Mouse (Mus musculus) ovary, postnatal 36 days (tissue): Measurements from ENCODE around the gene Htr1d.
A peak's percentile ranks its signal among the peaks of the same experiment; 100 is the strongest.

Experiments
- DNase-seq: peaks from one replicate; pipeline ENCODE4 v3.0.0; 2022; ENCODE audit warnings: low spot score, mixed read lengths

The Htr1d gene

GRCm38 (mm10) chr4:136423224-136423623 is at the start of gene Htr1d:
TSS of gene Htr1d (plus strand) at chr4:136423524.
- no peak for DNase-seq

GRCm38 (mm10) chr4:136377001-136377400 is 46.3 kb upstream of the Htr1d start:
- DNase-seq, result no peak

DNA sequence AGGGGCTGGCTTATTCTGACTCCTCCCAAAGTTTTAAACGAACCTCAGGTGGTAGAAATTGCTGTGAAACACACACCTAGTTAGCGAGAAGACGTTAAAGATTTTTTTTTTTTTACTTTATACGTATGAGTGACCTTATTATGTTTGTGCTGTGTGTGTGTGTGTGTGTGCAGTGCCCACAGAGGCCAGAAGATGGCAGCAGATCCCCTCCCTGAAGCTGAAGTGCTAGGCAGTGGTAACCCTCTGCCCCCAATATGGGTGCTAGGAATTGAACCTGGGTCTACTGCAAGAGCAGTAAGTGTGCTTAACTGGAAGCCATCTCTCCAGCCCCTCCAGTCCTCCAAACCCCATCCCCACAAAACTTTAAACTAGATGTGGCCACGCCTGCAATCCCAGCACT is 40.3 kb upstream of the Htr1d start:
- DNase-seq, result no peak

DNA sequence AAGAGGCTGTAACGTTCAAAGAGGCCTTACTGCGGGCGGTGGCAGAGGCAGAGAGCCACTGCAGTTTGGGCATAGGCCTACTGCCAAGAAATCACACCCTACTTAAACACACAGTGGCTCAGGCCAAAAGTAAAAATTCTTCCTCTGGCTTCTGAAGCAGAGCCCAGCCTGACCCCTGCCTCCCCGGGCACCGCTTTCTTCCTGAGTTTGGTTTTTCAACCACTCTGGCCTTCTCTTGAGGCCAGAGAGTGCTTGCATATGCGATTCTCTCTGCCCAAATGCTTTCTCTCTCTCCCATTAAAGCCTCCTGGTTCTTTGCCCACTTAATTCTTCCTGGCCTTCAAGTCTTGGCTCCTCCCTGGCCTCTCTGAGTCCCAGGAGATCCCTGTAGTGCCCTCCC is 39.5 kb upstream of the Htr1d start:
- DNase-seq, result no peak

DNA sequence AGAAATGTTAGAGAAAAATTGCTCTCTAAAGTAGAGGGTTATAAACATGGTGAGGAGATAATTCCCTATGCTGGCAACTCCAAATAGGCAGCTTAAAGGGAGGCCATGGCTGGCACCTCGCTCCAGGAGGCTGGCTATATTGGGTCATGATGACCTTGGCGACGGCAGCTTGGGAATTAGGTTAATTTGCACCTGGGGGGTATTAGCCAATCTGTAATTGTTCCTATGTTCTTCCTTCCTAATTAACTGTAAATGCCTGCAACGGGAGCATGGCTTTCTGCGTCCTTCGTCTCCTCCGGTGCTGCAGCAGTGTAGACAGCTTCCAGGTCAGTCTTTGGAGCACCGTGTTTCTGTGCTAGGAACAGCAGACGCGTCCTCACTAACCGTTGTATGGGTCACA is 36.1 kb upstream of the Htr1d start:
- peak; percentile 16 for DNase-seq

DNA sequence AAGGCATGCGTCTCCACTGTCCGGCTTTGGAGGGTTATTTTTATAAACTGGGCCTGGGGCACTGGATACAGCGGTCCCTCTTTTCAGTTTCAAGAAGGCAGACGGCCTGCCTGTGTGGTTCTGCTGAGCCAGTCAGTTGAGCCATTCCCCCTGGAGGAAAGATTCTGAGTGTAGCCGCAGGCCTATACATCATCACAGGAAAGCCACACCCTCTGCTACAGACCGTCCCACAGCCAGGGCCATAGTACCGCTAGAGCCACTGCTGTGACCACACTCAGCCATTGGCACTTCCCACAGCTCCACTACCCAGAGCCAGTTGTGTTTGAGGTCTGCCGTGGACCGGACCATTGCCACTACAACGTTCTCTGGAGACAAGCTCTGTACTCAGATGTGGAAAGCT is 21.5 kb upstream of the Htr1d start:
- no peak for DNase-seq

GRCm38 (mm10) chr4:136407831-136408230 is 15.5 kb upstream of the Htr1d start:
- no peak for DNase-seq

DNA sequence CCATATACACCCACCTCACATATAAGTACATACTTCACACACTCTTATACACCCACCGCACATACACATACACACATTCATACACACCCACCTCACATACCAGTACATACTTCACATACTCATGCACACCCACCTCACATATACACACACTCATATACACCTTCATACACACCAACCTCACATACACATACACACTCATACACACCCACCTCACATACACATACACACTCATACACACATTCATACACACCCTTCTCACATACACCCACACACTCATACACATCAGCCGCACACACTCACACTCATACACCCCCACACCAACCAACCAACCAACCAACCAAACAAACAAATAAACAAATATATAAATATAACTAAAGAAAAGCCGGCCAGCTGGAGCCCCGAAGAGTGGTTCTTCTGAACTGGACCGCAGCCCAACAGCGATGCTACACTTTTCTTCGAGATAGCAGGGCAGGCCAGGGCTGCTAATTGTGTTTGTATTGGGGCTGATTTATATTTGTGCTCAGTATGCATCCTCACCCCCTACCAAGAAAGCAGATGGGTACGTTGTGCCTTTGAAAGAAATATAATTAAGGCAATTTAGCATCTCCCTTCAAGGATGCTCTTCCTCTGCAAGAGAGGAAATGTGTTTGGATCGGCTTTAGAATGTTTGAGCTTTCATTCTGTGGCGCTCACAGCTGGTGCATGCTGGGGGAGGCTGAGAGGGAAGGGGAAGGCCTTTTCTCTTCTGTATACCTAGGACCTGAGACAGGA is 11.1 kb upstream of the Htr1d start:
- no peak for DNase-seq

GRCm38 (mm10) chr4:136415477-136415876 is 7.8 kb upstream of the Htr1d start:
- no peak for DNase-seq

DNA sequence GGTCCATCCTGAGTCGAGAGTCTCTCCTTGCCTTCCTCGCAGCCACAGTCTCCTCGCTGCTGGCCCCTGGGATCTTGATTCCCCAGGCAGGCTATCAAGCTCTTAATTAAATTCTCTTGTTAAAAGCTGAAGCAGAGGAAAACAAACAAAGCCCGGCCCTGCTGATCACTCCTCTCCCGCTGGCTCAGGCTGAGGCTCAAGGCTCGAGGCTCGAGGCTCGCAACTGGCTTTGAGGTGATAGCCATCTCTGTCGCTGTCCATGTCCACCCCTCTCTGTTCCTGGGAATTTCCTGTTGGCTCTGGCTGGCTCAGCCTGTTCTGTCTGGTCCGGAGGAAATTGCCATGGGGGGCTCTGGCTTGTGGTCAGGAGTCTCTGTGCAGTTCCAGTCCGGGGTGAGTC is 4.4 kb upstream of the Htr1d start:
- DNase-seq, result no peak

GRCm38 (mm10) chr4:136419386-136419785 is 3.9 kb upstream of the Htr1d start:
- DNase-seq, result no peak

- peak; percentile 19 for DNase-seq
Measured at GRCm38 (mm10) chr4:136424120-136424999, 1.0 kb downstream of the Htr1d start.

GRCm38 (mm10) chr4:136425000-136425288 is 1.6 kb downstream of the Htr1d start:
- DNase-seq, result peak; percentile 32

DNA sequence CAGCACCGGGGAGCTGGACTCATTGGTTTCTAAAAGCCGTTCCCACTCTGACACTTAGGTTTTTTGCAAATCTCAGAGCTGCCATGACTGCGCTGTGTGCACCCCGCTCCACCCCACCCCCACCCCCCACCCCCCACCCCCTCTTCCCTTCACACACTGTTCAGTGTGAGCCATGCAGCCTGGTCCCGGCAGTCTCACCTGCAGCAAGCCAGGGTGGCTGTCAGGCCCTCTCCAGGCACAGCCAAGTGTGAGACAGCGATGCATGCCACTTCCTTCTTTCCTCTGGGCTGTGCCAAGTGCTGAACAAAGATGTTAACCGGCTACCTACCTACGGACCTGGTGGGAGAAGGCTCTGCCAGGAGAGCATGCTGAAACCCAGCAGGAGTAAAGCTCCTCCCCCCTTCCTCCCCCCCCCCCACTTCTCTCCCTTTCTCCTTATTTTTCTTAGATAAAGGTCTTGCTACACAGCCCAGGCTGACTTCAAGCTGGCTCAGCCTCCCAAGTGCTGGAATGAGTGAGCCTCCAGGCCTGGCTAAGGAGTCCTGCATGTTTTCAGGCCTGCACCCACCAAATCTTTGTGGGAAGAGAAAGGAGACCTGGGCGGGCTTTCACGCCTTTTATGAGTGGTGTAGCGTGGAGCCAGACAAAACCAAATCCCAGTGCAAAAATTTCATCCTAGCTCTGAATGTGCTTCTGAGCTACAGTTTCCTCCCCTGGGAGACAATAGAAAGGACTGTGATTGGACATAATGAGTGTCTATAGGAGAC is 7.5 kb downstream of the Htr1d start:
- DNase-seq, result peak; percentile 20

DNA sequence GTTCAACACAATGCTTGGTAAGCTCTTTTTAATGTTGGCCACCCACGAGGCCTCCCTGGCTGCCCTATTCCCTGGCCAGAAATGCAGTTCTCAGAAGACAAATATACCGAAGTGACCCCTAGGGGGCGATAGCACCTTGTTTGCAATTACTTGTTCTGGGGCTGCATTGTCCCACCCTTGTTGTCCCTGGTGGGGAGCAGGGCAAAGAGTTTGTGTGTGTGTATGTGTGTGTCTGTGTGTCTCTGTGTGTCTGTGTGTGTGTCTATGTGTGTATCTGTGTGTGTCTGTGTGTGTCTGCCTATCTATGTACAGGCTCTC is 8.0 kb downstream of the Htr1d start:
- DNase-seq, result peak; percentile 43

GRCm38 (mm10) chr4:136434029-136434428 is 10.7 kb downstream of the Htr1d start:
- no peak for DNase-seq

GRCm38 (mm10) chr4:136439106-136439505 is 15.8 kb downstream of the Htr1d start:
- DNase-seq, result no peak

GRCm38 (mm10) chr4:136441354-136442043 is 18.2 kb downstream of the Htr1d start:
- peak; percentile 43 for DNase-seq

DNA sequence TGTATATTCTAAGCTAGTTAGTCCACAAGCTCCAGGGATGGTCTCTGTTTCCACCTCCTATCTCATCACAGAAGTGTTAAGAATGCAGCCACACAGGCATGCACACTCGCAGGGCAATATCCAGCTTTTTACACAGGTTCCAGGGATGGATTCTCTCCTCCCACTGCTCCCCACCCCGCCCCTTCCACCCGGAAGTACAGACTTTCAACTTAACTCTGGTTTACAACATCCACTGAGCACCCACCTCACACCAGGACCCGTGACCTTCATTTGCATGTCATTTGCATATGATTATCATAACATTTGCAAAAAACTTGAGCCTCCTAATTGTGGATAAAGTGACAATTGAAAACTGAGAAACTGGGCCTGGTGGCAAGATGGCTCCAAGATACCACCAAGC is 21.2 kb downstream of the Htr1d start:
- no peak for DNase-seq

GRCm38 (mm10) chr4:136449795-136450194 is 26.5 kb downstream of the Htr1d start:
- no peak for DNase-seq

- DNase-seq, result no peak
Measured at GRCm38 (mm10) chr4:136450271-136450670, 26.9 kb downstream of the Htr1d start.

DNA sequence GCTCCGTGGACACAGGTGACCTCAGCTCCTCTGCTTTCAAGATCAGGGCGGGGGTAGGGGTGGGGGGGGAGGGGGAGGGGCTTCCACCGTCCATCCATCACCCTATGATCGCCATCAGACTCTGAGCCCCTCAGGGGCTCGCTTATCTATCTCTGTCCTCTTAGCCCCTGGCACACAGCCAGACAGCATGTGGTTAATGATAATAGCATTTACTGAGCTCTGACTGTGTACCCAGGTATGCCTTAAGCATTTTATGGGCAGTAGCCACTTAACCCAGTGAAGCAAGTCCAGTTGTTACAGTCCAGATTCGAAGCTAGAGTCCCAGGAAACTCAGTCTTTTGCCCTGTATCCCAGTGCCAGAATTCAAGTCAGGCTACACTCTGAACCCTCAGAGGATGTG is 28.2 kb downstream of the Htr1d start:
- DNase-seq, result no peak
